Mouse (Mus musculus) macrophage (primary cell): ENCODE measurements around the gene Ttc39a. TPM values are rescaled to one million over a fixed set of nuclear protein-coding genes. Genes with fewer than 3 reads are reported as not detected.

Source experiments
- H3K27ac ChIP-seq: fragments of 350-480 bp; formaldehyde crosslinking; 2 replicates; pipeline ENCODE4 v1.9.0; 2021
- H3K36me3 ChIP-seq: fragments of 350-480 bp; formaldehyde crosslinking; 2 replicates; pipeline ENCODE4 v1.9.0; 2021; ENCODE audit errors: inconsistent target
- H3K4me3 ChIP-seq: fragments of 350-480 bp; formaldehyde crosslinking; 2 replicates; pipeline ENCODE4 v1.9.0; 2021; ENCODE audit errors: inconsistent target
- H3K79me2 ChIP-seq: fragments of 350-480 bp; formaldehyde crosslinking; 2 replicates; pipeline ENCODE4 v1.9.0; 2021; ENCODE audit errors: inconsistent target
- WGBS: methylation state at CpG from one replicate; pipeline ENCODE4 v1.1.7; 2026; ENCODE audit warnings: inconsistent platforms; ENCODE audit not compliant: missing documents; 5-methylcytosine and 5-hydroxymethylcytosine counted together
- polyA plus RNA-seq: library from polyadenylated mRNA; stranded (reverse); fragments of 250-400 nt; gene quantifications from 3 replicates; pipeline ENCODE4 v1.2.4, GENCODE M21; 2018; ENCODE audit warnings: inconsistent platforms

The Ttc39a gene
- polyA plus RNA-seq, 1 experiment from 2014 or later, result 5.7 TPM

GRCm38 (mm10) chr4:109432668-109433375, 26.4 kb downstream of the Ttc39a start:
- no peak overlapping the region for H3K27ac ChIP-seq
- H3K36me3 ChIP-seq, result no peaks in the 10 kb centered on the region
- H3K79me2 ChIP-seq, result no peaks in the 10 kb centered on the region
- WGBS, result 89% methylated on average over 13 of the region's 16 CpGs
- no peak overlapping the region for H3K4me3 ChIP-seq

GRCm38 (mm10) chr4:109433641-109434040, 27.2 kb downstream of the Ttc39a start:
- Histone ChIP-seq H3K27ac (no peak overlapping the region), H3K79me2 (no peaks in the 10 kb centered on the region), H3K4me3 (no peak overlapping the region), H3K36me3 (no peaks in the 10 kb centered on the region)
- WGBS, result 91% methylated on average over 6 of the region's 6 CpGs

GRCm38 (mm10) chr4:109434256-109434655, 27.8 kb downstream of the Ttc39a start:
- H3K36me3 ChIP-seq, result no peaks in the 10 kb centered on the region
- 100% methylated on average over 1 of the region's 1 CpGs for WGBS
- no peak overlapping the region for H3K27ac ChIP-seq
- no peak overlapping the region for H3K4me3 ChIP-seq
- H3K79me2 ChIP-seq, result no peaks in the 10 kb centered on the region

- WGBS, result 60% methylated on average over 9 of the region's 9 CpGs
- Histone ChIP-seq H3K79me2 (no peaks in the 10 kb centered on the region), H3K4me3 (no peak overlapping the region), H3K36me3 (no peaks in the 10 kb centered on the region), H3K27ac (no peak overlapping the region)
Measured at GRCm38 (mm10) chr4:109437913-109438878, 31.8 kb downstream of the Ttc39a start.

- WGBS, result 73% methylated on average over 8 of the region's 8 CpGs
- no peak overlapping the region for H3K4me3 ChIP-seq
- H3K27ac ChIP-seq, result no peak overlapping the region
- H3K79me2 ChIP-seq, result no peaks in the 10 kb centered on the region
- H3K36me3 ChIP-seq, result no peaks in the 10 kb centered on the region
Measured at GRCm38 (mm10) chr4:109439101-109439500, 32.7 kb downstream of the Ttc39a start.

GRCm38 (mm10) chr4:109439825-109440248, 33.4 kb downstream of the Ttc39a start:
- WGBS, result 81% methylated on average over 3 of the region's 3 CpGs
- Histone ChIP-seq H3K36me3 (no peaks in the 10 kb centered on the region), H3K4me3 (no peak overlapping the region), H3K27ac (no peak overlapping the region), H3K79me2 (no peaks in the 10 kb centered on the region)

- H3K27ac ChIP-seq, result no peak overlapping the region
- no peak overlapping the region for H3K4me3 ChIP-seq
- WGBS, result 96% methylated on average over 5 of the region's 5 CpGs
- no peaks in the 10 kb centered on the region for H3K36me3 ChIP-seq
- H3K79me2 ChIP-seq, result no peaks in the 10 kb centered on the region
Measured at GRCm38 (mm10) chr4:109440381-109440780, 34.0 kb downstream of the Ttc39a start.

- Histone ChIP-seq H3K27ac (no peak overlapping the region), H3K79me2 (no peaks in the 10 kb centered on the region), H3K4me3 (no peak overlapping the region), H3K36me3 (no peaks in the 10 kb centered on the region)
- 100% methylated on average over 3 of the region's 3 CpGs for WGBS
Measured at GRCm38 (mm10) chr4:109441000-109441399, 34.6 kb downstream of the Ttc39a start.

- no peaks in the 10 kb centered on the region for H3K36me3 ChIP-seq
- WGBS, result 97% methylated on average over 7 of the region's 7 CpGs
- no peak overlapping the region for H3K27ac ChIP-seq
- no peaks in the 10 kb centered on the region for H3K79me2 ChIP-seq
- no peak overlapping the region for H3K4me3 ChIP-seq
Measured at GRCm38 (mm10) chr4:109442126-109442525, 35.7 kb downstream of the Ttc39a start.

GRCm38 (mm10) chr4:109442649-109443048, 36.2 kb downstream of the Ttc39a start:
- Histone ChIP-seq H3K4me3 (no peak overlapping the region), H3K79me2 (no peaks in the 10 kb centered on the region), H3K27ac (no peak overlapping the region), H3K36me3 (no peaks in the 10 kb centered on the region)
- WGBS, result 93% methylated on average over 4 of the region's 4 CpGs

GRCm38 (mm10) chr4:109444471-109444870, 38.0 kb downstream of the Ttc39a start:
- 91% methylated on average over 6 of the region's 6 CpGs for WGBS
- no peak overlapping the region for H3K4me3 ChIP-seq
- no peak overlapping the region for H3K27ac ChIP-seq
- no peaks in the 10 kb centered on the region for H3K79me2 ChIP-seq
- no peaks in the 10 kb centered on the region for H3K36me3 ChIP-seq

GRCm38 (mm10) chr4:109444951-109445350, 38.5 kb downstream of the Ttc39a start:
- WGBS, result 69% methylated on average over 2 of the region's 2 CpGs
- Histone ChIP-seq H3K4me3 (no peak overlapping the region), H3K79me2 (no peaks in the 10 kb centered on the region), H3K27ac (no peak overlapping the region), H3K36me3 (no peaks in the 10 kb centered on the region)

GRCm38 (mm10) chr4:109445397-109445796, 39.0 kb downstream of the Ttc39a start:
- WGBS, result 64% methylated on average over 2 of the region's 2 CpGs
- no peak overlapping the region for H3K4me3 ChIP-seq
- no peaks in the 10 kb centered on the region for H3K79me2 ChIP-seq
- H3K36me3 ChIP-seq, result no peaks in the 10 kb centered on the region
- H3K27ac ChIP-seq, result no peak overlapping the region

- Histone ChIP-seq H3K4me3 (no peak overlapping the region), H3K36me3 (no peaks in the 10 kb centered on the region), H3K27ac (no peak overlapping the region), H3K79me2 (no peaks in the 10 kb centered on the region)
- 88% methylated on average over 1 of the region's 1 CpGs for WGBS
Measured at GRCm38 (mm10) chr4:109445956-109446355, 39.5 kb downstream of the Ttc39a start.

- H3K27ac ChIP-seq, result no peak overlapping the region
- WGBS, result 43% methylated on average over 2 of the region's 2 CpGs
- no peak overlapping the region for H3K4me3 ChIP-seq
- H3K36me3 ChIP-seq, result no peaks in the 10 kb centered on the region; the same call in 1 of the 2 replicates
- no peaks in the 10 kb centered on the region for H3K79me2 ChIP-seq
Measured at GRCm38 (mm10) chr4:109448531-109448930, 42.1 kb downstream of the Ttc39a start.
